33 mouse cellular contexts compared by ENCODE assay signal in genomic region chr14:15354299-15354698, GRCm38 (mm10).
DNase-seq lines count a peak whose midpoint lies in the region; ATAC-seq lines count a peak whose summit lies in the region.
"Had no signal": no experiment of that assay in that cellular context is flagged by ENCODE, and none has a peak within 500 bp of the region (broad histone marks: within the 10 kb centered on the region; RNA-seq: fewer than 3 reads in every experiment).

No protein-coding gene starts in this region.

- H3K4me2 ChIP-seq in liver, embryonic 13.5 days, result no peak overlapping the region
- no peak overlapping the region for H3K4me2 ChIP-seq in forebrain, embryonic 12.5 days
- H3K4me2 ChIP-seq: embryonic facial prominence, embryonic 12.5 days; heart, embryonic 11.5 days; hindbrain, embryonic 12.5 days; intestine, embryonic 15.5 days; limb, embryonic 12.5 days; liver, embryonic 15.5 days; lung, embryonic 15.5 days; midbrain, embryonic 13.5 days; stomach, embryonic 15.5 days had no signal

- no peaks in the 10 kb centered on the region for H3K4me1 ChIP-seq in liver, embryonic 13.5 days (replicated peaks)
- no peaks in the 10 kb centered on the region for H3K4me1 ChIP-seq in forebrain, embryonic 12.5 days
- H3K4me1 ChIP-seq: embryonic facial prominence, embryonic 12.5 days; forebrain, embryonic 10.5 days; hindbrain, embryonic 12.5 days; intestine, embryonic 15.5 days; limb, embryonic 12.5 days; liver, embryonic 15.5 days; lung, embryonic 15.5 days; midbrain, embryonic 13.5 days; stomach, embryonic 15.5 days had no signal

- ATAC-seq in liver, embryonic 13.5 days (ENCODE audit: low read depth), result peak; percentile 86
- no peak for ATAC-seq in forebrain, embryonic 12.5 days (ENCODE audit: low FRiP score)
- ATAC-seq: forebrain, embryonic 16.5 days; hindbrain, postnatal 0 days; intestine, embryonic 15.5 days; midbrain, embryonic 13.5 days had no signal

- H3K9ac ChIP-seq in liver, embryonic 13.5 days, result no peak overlapping the region
- no peak overlapping the region for H3K9ac ChIP-seq in forebrain, embryonic 12.5 days
- H3K9ac ChIP-seq: embryonic facial prominence, embryonic 12.5 days; hindbrain, embryonic 12.5 days; intestine, embryonic 15.5 days; limb, embryonic 12.5 days; liver, embryonic 15.5 days; lung, embryonic 15.5 days; midbrain, embryonic 13.5 days; stomach, embryonic 15.5 days had no signal

- no peaks in the 10 kb centered on the region for H3K36me3 ChIP-seq in liver, embryonic 13.5 days
- H3K36me3 ChIP-seq in forebrain, embryonic 12.5 days (replicated peaks), result no peaks in the 10 kb centered on the region
- H3K36me3 ChIP-seq: embryonic facial prominence, embryonic 12.5 days; forebrain, embryonic 10.5 days; hindbrain, embryonic 12.5 days; intestine, embryonic 15.5 days; limb, embryonic 12.5 days; liver, embryonic 15.5 days; lung, embryonic 15.5 days; midbrain, embryonic 13.5 days; stomach, embryonic 15.5 days had no signal

- H3K27me3 ChIP-seq in liver, embryonic 13.5 days, result no peaks in the 10 kb centered on the region
- H3K27me3 ChIP-seq in forebrain, embryonic 12.5 days, result no peaks in the 10 kb centered on the region
- H3K27me3 ChIP-seq: CH12.LX; embryonic facial prominence, embryonic 12.5 days; hindbrain, embryonic 12.5 days; intestine, embryonic 15.5 days; limb, embryonic 12.5 days; liver, embryonic 15.5 days; lung, embryonic 15.5 days; midbrain, embryonic 13.5 days; stomach, embryonic 15.5 days had no signal

- WGBS in liver, embryonic 13.5 days (ENCODE audit: insufficient replicate concordance), result 5% methylated on average over 5 of the region's 5 CpGs
- 78% methylated on average over 5 of the region's 5 CpGs for WGBS in forebrain, embryonic 12.5 days

- no peak overlapping the region for H3K27ac ChIP-seq in liver, embryonic 13.5 days
- no peak overlapping the region for H3K27ac ChIP-seq in forebrain, embryonic 12.5 days
- H3K27ac ChIP-seq: embryonic facial prominence, embryonic 12.5 days; forebrain, embryonic 10.5 days; gastrocnemius, adult 2 months; hindbrain, embryonic 12.5 days; hindbrain, postnatal 0 days; intestine, embryonic 15.5 days; limb, embryonic 12.5 days; liver, embryonic 15.5 days; lung, embryonic 15.5 days; midbrain, embryonic 13.5 days; stomach, embryonic 15.5 days had no signal

- no peaks in the 10 kb centered on the region for H3K9me3 ChIP-seq in liver, embryonic 13.5 days (replicated peaks)
- H3K9me3 ChIP-seq in forebrain, embryonic 12.5 days, result no peaks in the 10 kb centered on the region
- H3K9me3 ChIP-seq: embryonic facial prominence, embryonic 12.5 days; forebrain, embryonic 10.5 days; hindbrain, embryonic 12.5 days; intestine, embryonic 15.5 days; limb, embryonic 12.5 days; liver, embryonic 15.5 days; lung, embryonic 15.5 days; midbrain, embryonic 13.5 days; stomach, embryonic 15.5 days had no signal

- DNase-seq in cerebellum, adult 9-10 months, result peak; percentile 5
- DNase-seq in cerebellum, adult 11-12 months, result no peak
- peak; percentile 6 for DNase-seq in c-Kit-positive CD71-negative TER-119-negative erythroid progenitor cells, embryonic 14.5 days (ENCODE audit: low read depth)
- peak; percentile 2 for DNase-seq in liver, embryonic 13.5 days
- DNase-seq in yolk sac, embryonic 10.5 days (ENCODE audit: low spot score), result peak; percentile 8
- DNase-seq in layer of hippocampus, postnatal 36 days, result no peak
- DNase-seq: adrenal gland, postnatal 25 days; cerebellum, adult 8-10 months; cerebellum, postnatal 36 days; embryo, embryonic 11 days; gastrocnemius, adult 2 months; gastrocnemius, postnatal 36 days; heart, adult 18-20 months; heart, postnatal 36 days; kidney, adult 2 months; kidney, postnatal 36 days; retina, postnatal 1 day; right cerebral cortex, postnatal 14 days; thymus, postnatal 4 days had no signal

- no peak overlapping the region for H3K4me3 ChIP-seq in liver, embryonic 13.5 days (replicated peaks)
- no peak overlapping the region for H3K4me3 ChIP-seq in forebrain, embryonic 12.5 days (replicated peaks)
- H3K4me3 ChIP-seq: embryonic facial prominence, embryonic 12.5 days; forebrain, embryonic 10.5 days; gastrocnemius, adult 2 months; hindbrain, embryonic 12.5 days; intestine, embryonic 15.5 days; limb, embryonic 12.5 days; liver, embryonic 15.5 days; lung, embryonic 15.5 days; midbrain, embryonic 13.5 days; stomach, embryonic 15.5 days had no signal

Comparison
In these comparisons a context has a peak if more than half of its experiments do, and no peak if none do; other contexts are left out.
1. DNase-seq: peak in cerebellum, adult 9-10 months (single experiment), c-Kit-positive CD71-negative TER-119-negative erythroid progenitor cells, embryonic 14.5 days (single experiment), liver, embryonic 13.5 days (single experiment) and yolk sac, embryonic 10.5 days (single experiment); none in cerebellum, adult 11-12 months (single experiment) and layer of hippocampus, postnatal 36 days (0 of 2).